Mouse (Mus musculus) small intestine, adult 10 weeks (tissue): ENCODE measurements around the gene Olfr466. TPM values are rescaled to one million over a fixed set of nuclear protein-coding genes. Genes with fewer than 3 reads are reported as not detected.

Experiments used
- polyA plus RNA-seq: library from polyadenylated mRNA; stranded (reverse); fragments of 350-450 nt; fragmentation: Illumina TruSeq; extraction: RNeasy Lipid Tissue Mini Kit (QIAGEN cat#74804); gene quantifications from one replicate; pipeline ENCODE4 v1.2.3, GENCODE M21; 2014; ENCODE audit warnings: low replicate concordance

The Olfr466 gene
- polyA plus RNA-seq: not detected

DNA sequence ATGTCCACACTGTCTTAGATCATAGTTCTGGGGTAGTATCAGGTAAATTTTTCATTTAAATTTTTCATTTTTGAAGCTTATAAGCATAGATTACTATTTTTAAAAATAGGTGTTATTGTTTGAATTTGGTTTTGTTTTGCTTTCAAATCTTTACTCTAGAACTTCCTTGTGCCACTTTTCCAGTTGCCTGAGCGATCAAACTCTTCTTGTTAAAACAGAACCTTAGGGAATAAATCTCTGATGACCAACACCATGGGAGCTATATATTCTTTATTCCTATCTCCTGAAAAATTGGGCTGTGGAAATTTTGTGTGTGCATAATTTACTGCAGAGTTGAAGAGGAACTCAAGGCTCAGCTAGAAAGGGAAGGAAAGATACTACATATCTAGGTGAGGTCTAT lies at the start of gene Olfr466:
Gene Olfr466 (plus strand): TSS at position 301 of the 400 bp plus-strand sequence.

DNA sequence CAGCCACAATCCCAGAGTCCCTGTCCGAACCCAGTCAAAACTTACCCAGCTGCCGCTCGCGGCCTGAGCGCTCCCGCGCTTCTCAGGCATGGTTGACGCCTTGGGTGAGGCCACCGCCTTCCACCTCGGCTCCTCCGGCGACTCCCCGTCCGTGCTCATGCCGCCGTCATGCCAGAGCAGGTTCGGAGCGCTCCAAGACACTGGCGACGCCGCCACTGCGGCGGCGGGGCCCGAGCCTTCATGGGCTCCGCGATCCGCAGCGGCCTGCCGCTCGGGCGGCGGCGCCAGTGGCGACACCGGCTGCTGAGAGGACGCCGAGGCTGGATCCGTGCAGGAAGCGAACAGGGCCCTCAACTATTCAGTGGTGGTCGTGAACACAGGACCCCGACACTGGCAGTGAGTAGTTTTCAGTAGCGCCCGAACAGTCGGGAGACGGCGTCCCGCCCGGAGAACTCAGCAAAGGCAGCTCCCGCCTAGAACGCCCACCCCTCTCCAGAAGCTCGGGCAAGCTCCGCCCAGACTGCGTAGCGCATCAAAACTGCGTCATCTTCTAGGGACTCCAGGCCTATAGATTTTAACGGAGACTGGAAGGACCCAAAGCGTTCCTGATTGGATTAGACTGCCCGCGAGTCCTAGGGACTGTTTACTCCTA lies 37.5 kb upstream of the Olfr466 start, which contains the start of gene Mfsd14b:
Gene Mfsd14b (minus strand): TSS at position 517 of the 652 bp plus-strand sequence.

GRCm38 (mm10) chr13:65137789-65138188 lies 12.3 kb upstream of the Olfr466 start, which contains the start of gene Olfr465-ps1:
Olfr465-ps1 (plus strand) TSS chr13:65138089.

Other genes starting within 250 kb of the Olfr466 start
- 0.15 TPM for gene Cntnap3, start 246.3 kb upstream of the Olfr466 start, polyA plus RNA-seq
- not detected for gene Spata31, start 232.8 kb upstream of the Olfr466 start, polyA plus RNA-seq
- not detected for gene Spata31d1c, start 117.2 kb upstream of the Olfr466 start, polyA plus RNA-seq
- not detected for gene Prss47, start 97.5 kb upstream of the Olfr466 start, polyA plus RNA-seq
- 125 TPM for gene Mfsd14b, start 37.3 kb upstream of the Olfr466 start, polyA plus RNA-seq
- gene Olfr465-ps1, start 12.2 kb upstream of the Olfr466 start, polyA plus RNA-seq: not detected
- gene Nlrp4f, start 55.7 kb downstream of the Olfr466 start, polyA plus RNA-seq: not detected
- not detected for gene Gm10775, start 109.3 kb downstream of the Olfr466 start, polyA plus RNA-seq
- gene Zfp369, start 128.6 kb downstream of the Olfr466 start, polyA plus RNA-seq: 35.4 TPM